Mouse (Mus musculus): Measurements from ENCODE around the gene Cplx1.
"Not testable (repeated sequence)": the region's sequence is repeated elsewhere in the genome, so short reads cannot be mapped to it uniquely, and the experiment has no call there.

Cplx1 gene

GRCm38 (mm10) chr5:108516655-108517054 is 33.2 kb downstream of the Cplx1 start:
- no peak for DNase-seq (ENCODE audit: extremely low spot score, low spot score)

- no peak for DNase-seq (ENCODE audit: extremely low spot score, low spot score)
Measured at GRCm38 (mm10) chr5:108515581-108516361, 34.1 kb downstream of the Cplx1 start.

DNA sequence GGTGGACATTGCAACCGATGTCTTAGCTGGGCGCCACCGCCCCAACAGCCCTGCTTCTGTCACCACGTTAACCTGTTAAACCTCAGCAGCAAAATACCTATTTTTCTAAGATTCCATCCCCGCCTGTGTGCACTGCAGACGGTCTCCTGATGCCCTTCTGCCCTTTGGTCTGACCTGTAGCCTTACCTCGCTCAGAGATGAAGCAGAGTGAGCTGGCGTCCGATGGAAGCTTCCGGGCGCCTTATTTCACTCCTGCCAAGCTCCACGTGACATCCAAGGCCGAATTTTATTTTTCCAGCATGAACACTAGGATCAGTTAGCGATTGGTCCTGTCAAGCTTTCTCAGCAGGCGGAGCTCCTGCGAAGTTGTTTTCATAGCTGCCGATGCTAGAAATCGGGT is 47.5 kb downstream of the Cplx1 start:
- DNase-seq (ENCODE audit: extremely low spot score, low spot score): no peak

GRCm38 (mm10) chr5:108501573-108501972 is 48.3 kb downstream of the Cplx1 start:
- DNase-seq (ENCODE audit: extremely low spot score, low spot score): no peak

DNA sequence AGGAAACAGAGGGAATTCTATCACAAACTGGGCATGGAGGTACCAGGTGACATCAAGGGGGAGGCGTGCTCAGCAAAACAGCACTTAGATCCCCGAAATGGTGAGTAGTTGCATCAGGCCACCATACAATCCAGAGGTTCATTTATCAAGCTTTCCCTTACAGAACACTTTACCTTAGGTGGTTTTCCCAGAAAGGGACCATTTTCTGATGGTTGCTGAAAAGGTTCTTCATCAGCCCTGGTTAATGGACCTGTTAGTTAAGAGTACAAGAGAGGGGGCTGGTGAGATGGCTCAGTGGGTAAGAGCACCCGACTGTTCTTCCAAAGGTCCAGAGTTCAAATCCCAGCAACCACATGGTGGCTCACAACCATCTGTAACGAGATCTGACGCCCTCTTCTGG is 63.7 kb downstream of the Cplx1 start:
- DNase-seq (ENCODE audit: extremely low spot score, low spot score): not testable (repeated sequence)

DNA sequence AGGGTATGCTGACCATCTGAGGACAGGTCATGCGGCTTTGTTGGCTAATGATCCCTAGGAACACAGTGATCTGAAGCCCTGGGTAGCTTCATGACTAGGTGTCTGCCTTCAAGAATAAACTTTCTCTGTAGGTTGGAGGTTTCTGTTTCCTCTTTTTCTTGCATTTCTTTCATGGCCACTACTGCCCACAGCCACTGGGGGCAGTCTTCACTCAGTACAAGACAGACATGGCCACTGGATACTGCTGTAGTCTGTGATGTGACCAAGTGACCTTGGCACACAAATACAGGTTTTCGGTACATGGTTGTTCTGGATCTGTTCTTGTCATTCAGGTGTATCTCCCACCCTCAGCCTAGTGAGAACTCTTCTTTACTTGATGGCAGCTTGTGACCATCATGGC is 64.6 kb downstream of the Cplx1 start:
- DNase-seq (ENCODE audit: extremely low spot score, low spot score): peak; percentile 35

DNA sequence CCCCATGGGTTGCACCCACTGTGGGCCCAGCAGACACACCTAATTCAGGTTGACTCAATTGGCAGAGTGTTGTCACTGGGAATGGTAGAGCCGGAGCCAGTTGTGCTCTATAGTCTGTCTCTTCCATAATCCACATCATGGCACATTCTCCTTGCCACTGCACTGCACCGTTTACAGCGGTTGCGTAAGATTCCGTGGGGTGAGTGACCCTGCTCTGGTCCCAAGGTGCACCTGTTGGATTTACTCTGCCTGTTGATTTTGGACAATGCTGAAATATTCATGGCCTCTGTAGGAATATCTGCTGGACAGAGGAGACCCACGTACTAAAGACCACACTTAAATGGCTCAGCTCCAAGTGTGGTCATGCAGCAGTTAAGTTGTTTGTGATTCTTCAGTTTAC is 66.8 kb downstream of the Cplx1 start:
- no peak for DNase-seq (ENCODE audit: extremely low spot score, low spot score)

GRCm38 (mm10) chr5:108475977-108476376 is 73.8 kb downstream of the Cplx1 start:
- no peak for DNase-seq (ENCODE audit: extremely low spot score, low spot score)

DNA sequence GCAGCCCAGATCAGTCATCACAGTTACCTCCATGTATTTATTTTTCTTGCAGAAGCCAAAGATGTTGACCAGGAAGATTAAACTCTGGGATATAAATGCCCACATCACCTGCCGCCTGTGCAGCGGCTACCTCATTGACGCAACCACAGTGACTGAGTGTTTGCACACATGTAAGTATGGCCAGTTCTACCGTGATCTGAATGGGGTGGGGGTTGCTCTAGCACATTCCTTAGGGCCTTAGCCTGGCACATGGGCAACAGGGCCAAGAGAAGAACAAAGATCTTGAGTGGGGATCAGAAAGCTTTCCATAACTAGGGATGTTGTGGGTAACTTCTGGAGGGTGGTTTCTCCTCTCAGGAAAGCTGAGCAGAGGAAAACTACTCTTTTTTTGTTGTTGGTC is 76.1 kb downstream of the Cplx1 start:
- DNase-seq (ENCODE audit: extremely low spot score, low spot score): no peak

DNA sequence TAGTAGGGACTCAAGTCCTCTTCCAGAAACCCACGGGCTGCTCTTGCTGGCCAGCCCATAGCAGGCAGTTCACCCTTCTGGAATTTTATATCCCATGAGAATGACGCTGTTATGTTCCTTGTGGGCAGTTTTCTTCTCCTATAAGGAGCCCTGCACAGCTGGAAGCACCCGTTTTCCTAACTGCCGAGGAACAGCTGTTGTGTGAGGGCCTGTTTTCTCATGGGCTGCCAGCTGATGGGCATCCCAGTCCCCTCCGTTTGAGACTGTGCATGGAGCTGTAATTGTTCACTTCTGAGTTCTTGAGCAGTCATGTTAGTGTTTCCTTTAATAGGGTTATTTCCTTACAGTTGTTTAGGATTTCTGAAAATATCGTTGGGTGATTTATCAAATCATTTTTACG is 80.2 kb downstream of the Cplx1 start:
- DNase-seq (ENCODE audit: extremely low spot score, low spot score): no peak
